Comparison of ENCODE assay signal across 11 mouse cellular contexts in the genomic region with DNA sequence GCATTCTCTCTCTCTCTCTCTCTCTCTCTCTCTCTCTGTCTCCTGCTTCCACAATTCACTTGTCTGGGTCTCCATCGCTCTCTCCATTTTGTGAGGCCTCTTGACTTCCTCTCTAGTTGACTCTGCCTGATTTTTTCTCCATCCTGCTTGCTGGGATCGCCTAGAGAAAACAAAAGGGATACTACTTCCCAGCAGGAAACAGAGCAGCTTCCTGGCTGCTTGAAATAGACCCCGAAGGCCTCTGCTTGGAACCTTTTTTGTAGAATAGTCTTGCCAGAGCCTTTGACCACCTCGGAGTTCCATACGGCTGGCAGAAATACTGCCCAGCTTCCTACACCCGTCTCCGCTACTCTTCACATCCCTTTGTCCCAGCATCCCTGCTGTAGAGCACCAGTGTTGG.
DNase-seq lines count a peak whose midpoint lies in the region; ATAC-seq lines count a peak whose summit lies in the region.
"Had no signal": no experiment of that assay in that cellular context is flagged by ENCODE, and none has a peak within 500 bp of the region (broad histone marks: within the 10 kb centered on the region; RNA-seq: fewer than 3 reads in every experiment).

No protein-coding gene starts in this region.

- no peak for DNase-seq in kidney, postnatal 36 days
- DNase-seq in embryonic facial prominence, embryonic 10.5 days (ENCODE audit: low spot score): no peak
- no peak for DNase-seq in heart, embryonic 10.5 days (ENCODE audit: low spot score)
- no peak for DNase-seq in c-Kit-positive CD71-positive TER-119-positive erythroid progenitor cells, embryonic 14.5 days (ENCODE audit: low spot score)
- DNase-seq in testis, postnatal 10 days (ENCODE audit: low spot score): no peak
- DNase-seq: adrenal gland, postnatal 36 days; gastrocnemius, postnatal 14 days; layer of hippocampus, postnatal 36 days; right cerebral cortex, postnatal 4 days had no signal

- no peak for ATAC-seq in kidney, embryonic 15.5 days (replicated peaks; ENCODE audit: low FRiP score)
- ATAC-seq in limb, embryonic 15.5 days (ENCODE audit: insufficient number of reproducible peaks, low FRiP score, low TSS enrichment, low read depth): no peak

- H3K27ac ChIP-seq in kidney, embryonic 15.5 days: peak overlapping the region; percentile 92
- peak overlapping the region; percentile 54 for H3K27ac ChIP-seq in embryonic facial prominence, embryonic 10.5 days (replicated peaks)
- peak overlapping the region; percentile 85 for H3K27ac ChIP-seq in heart, embryonic 10.5 days
- H3K27ac ChIP-seq in limb, embryonic 15.5 days: peak overlapping the region; percentile 59

- no peaks in the 10 kb centered on the region for H3K36me3 ChIP-seq in kidney, embryonic 15.5 days
- H3K36me3 ChIP-seq in embryonic facial prominence, embryonic 10.5 days (replicated peaks): 0 out of 2 replicates have a peak, but pooled peaks cover 4% of the 10 kb centered on the region
- H3K36me3 ChIP-seq in heart, embryonic 10.5 days: peaks cover 3% of the 10 kb centered on the region; the same call in 1 of the 2 replicates
- H3K36me3 ChIP-seq in limb, embryonic 15.5 days: no peaks in the 10 kb centered on the region

- WGBS in kidney, embryonic 15.5 days: 59% methylated on average over 7 of the region's 7 CpGs
- WGBS in embryonic facial prominence, embryonic 10.5 days: 50% methylated on average over 7 of the region's 7 CpGs
- WGBS in heart, embryonic 10.5 days: 52% methylated on average over 7 of the region's 7 CpGs
- 45% methylated on average over 7 of the region's 7 CpGs for WGBS in limb, embryonic 15.5 days

- H3K4me3 ChIP-seq in kidney, embryonic 15.5 days (replicated peaks): no peak overlapping the region
- no peak overlapping the region for H3K4me3 ChIP-seq in embryonic facial prominence, embryonic 10.5 days
- H3K4me3 ChIP-seq in heart, embryonic 10.5 days: no peak overlapping the region
- no peak overlapping the region for H3K4me3 ChIP-seq in limb, embryonic 15.5 days

- H3K4me2 ChIP-seq in kidney, embryonic 15.5 days: no peak overlapping the region
- no peak overlapping the region for H3K4me2 ChIP-seq in limb, embryonic 15.5 days

- H3K9me3 ChIP-seq in kidney, embryonic 15.5 days (replicated peaks): 0 out of 2 replicates have a peak, but pooled peaks cover 5% of the 10 kb centered on the region
- H3K9me3 ChIP-seq in embryonic facial prominence, embryonic 10.5 days: 0 out of 2 replicates have a peak, but pooled peaks cover 6% of the 10 kb centered on the region
- H3K9me3 ChIP-seq in heart, embryonic 10.5 days: no peaks in the 10 kb centered on the region
- no peaks in the 10 kb centered on the region for H3K9me3 ChIP-seq in limb, embryonic 15.5 days

- no peaks in the 10 kb centered on the region for H3K27me3 ChIP-seq in kidney, embryonic 15.5 days
- peaks cover 11% of the 10 kb centered on the region; the same call in 1 of the 2 replicates for H3K27me3 ChIP-seq in embryonic facial prominence, embryonic 10.5 days (replicated peaks; ENCODE audit: low read depth, poor library complexity, severe bottlenecking)
- no peaks in the 10 kb centered on the region for H3K27me3 ChIP-seq in heart, embryonic 10.5 days (ENCODE audit: insufficient read depth, poor library complexity, severe bottlenecking)
- H3K27me3 ChIP-seq in limb, embryonic 15.5 days: no peaks in the 10 kb centered on the region

- H3K4me1 ChIP-seq in kidney, embryonic 15.5 days: peaks cover 77% of the 10 kb centered on the region
- H3K4me1 ChIP-seq in embryonic facial prominence, embryonic 10.5 days: peaks cover 69% of the 10 kb centered on the region
- H3K4me1 ChIP-seq in heart, embryonic 10.5 days: peaks cover 72% of the 10 kb centered on the region
- peaks cover 53% of the 10 kb centered on the region for H3K4me1 ChIP-seq in limb, embryonic 15.5 days

- no peak overlapping the region for H3K9ac ChIP-seq in kidney, embryonic 15.5 days
- no peak overlapping the region for H3K9ac ChIP-seq in limb, embryonic 15.5 days
